Mouse (Mus musculus): ENCODE measurements around the gene Rita1. TPM values are rescaled to one million over a fixed set of nuclear protein-coding genes. Genes with fewer than 3 reads are reported as not detected.

Rita1 gene
- total and polyA plus RNA-seq, 2 experiments from 2014 or later, result 24.1 to 28.6 TPM

DNA sequence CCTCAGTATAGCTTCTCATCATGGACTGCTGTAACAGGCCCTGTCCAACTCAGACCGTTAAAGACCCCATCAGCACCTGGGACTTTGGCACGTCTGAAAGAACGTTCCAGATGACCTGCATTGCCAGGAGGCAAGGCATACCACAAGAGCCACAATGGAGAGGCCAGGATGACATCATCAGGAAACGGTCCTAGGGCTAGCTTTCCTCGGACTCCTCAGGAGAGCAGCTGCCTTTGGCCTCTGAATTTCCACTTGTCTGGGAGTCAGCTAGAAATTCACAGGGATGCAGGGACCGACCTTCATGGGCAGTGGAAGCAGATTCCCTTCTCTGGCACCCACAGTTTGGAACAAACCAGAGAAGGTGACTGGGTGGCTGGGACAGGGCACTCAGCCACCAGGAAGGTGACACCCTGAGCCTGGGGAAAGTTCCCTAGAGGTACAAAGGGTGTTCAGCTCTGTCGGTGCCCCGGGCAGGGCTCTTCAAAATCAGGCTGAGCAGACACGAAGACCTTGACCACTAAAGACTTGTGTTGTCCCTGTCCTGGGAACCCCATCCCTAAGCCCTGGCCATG is 45.6 kb downstream of the Rita1 start:
- H3K4me2 ChIP-seq (ENCODE audit: low read depth), result peak overlapping the region; percentile 21; the same call in 1 of the 2 replicates
- H3K36me3 ChIP-seq (ENCODE audit: insufficient read depth), result no peaks in the 10 kb centered on the region
- peak overlapping the region; percentile 77 for H3K27ac ChIP-seq (ENCODE audit: low read depth, low read length)
- 0 out of 2 replicates have a peak overlapping the region, but pooled peaks have one; percentile 23 for H3K9ac ChIP-seq
- no peaks in the 10 kb centered on the region for H3K9me3 ChIP-seq (ENCODE audit: low read length)
- no peak overlapping the region for H3K4me3 ChIP-seq (ENCODE audit: low read depth, low read length)
- no peaks in the 10 kb centered on the region for H3K27me3 ChIP-seq (ENCODE audit: insufficient read depth, low read length)
- TF ChIP-seq CTCF (IDR thresholded peaks at IDR 0.05; ENCODE audit: low read depth), result no peak
- peaks cover 29% of the 10 kb centered on the region for H3K4me1 ChIP-seq (ENCODE audit: insufficient read depth)
- DNase-seq (peak; percentile 22), ATAC-seq (no peak)
- 35% methylated on average over 9 of the region's 9 CpGs for WGBS

DNA sequence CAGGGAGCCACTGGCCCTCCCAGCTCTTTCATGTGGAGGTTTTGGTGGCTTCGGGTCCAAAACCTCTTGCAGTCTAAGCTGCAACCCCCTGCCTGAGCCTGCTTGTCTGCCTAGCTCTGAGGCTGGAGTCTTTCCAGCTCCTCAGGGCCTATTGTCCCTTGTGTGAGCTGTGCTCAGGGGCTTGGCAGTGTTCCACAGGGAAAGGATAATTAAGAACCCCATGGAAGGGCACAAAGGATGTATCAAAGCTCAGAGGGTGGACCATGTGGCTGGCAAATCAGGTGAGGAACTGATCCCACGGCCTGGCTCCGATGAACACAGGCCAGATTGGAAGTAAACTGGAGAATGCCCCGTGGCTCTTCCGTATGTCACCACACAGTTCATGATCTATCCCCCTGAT is 46.3 kb downstream of the Rita1 start:
- H3K36me3 ChIP-seq (ENCODE audit: insufficient read depth), result no peaks in the 10 kb centered on the region
- no peak for TF ChIP-seq CTCF (IDR thresholded peaks at IDR 0.05; ENCODE audit: low read depth)
- H3K9me3 ChIP-seq (ENCODE audit: low read length), result no peaks in the 10 kb centered on the region
- peaks cover 26% of the 10 kb centered on the region for H3K4me1 ChIP-seq (ENCODE audit: insufficient read depth)
- DNase-seq, result peak; percentile 84
- no peak overlapping the region for H3K9ac ChIP-seq
- H3K4me2 ChIP-seq (ENCODE audit: low read depth), result no peak overlapping the region
- H3K27ac ChIP-seq (ENCODE audit: low read depth, low read length), result peak overlapping the region; percentile 77
- H3K27me3 ChIP-seq (ENCODE audit: insufficient read depth, low read length), result no peaks in the 10 kb centered on the region
- no peak overlapping the region for H3K4me3 ChIP-seq (ENCODE audit: low read depth, low read length)
- WGBS, result 15% methylated on average over 5 of the region's 5 CpGs
- ATAC-seq, result peak; percentile 77

DNA sequence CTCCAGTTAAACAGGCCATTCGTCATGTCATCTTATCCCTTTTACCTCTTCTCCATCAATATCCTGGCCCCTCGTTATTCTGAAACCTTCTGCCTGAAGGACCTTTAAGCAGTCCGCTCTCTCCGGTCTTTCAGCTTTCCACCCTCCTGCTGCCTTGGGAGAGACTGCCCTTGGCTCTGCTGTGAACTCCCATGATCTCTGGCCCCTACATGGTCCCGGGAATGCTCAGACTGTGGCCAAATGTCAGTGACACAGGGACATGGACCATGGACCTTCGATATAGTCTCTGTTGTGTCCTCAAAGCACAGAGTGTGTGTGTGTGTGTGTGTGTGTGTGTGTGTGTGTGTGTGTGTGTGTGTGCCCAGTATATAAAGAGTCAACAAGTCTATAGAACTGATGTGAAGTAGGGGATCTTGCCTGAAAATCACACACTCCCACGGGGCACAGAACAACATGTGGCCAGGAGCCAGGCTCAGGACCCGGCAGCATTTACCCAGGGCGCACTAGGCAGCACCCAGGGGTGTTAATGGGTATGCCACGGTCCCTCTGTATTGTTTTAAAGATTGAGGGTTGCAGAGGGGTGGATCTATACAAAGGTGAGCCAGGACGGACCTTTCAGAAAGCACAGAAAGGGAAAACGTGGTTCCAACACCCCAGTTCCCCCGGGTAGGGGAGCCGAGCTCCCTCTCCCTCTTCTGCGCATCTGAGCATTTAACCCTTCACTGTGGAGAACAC is 47.1 kb downstream of the Rita1 start:
- Histone ChIP-seq H3K4me3 (ENCODE audit: low read depth, low read length) (no peak overlapping the region), H3K27me3 (ENCODE audit: insufficient read depth, low read length) (no peaks in the 10 kb centered on the region), H3K9ac (no peak overlapping the region), H3K4me2 (ENCODE audit: low read depth) (no peak overlapping the region), H3K4me1 (ENCODE audit: insufficient read depth) (peaks cover 23% of the 10 kb centered on the region), H3K27ac (ENCODE audit: low read depth, low read length) (peak overlapping the region; percentile 66), H3K36me3 (ENCODE audit: insufficient read depth) (no peaks in the 10 kb centered on the region), H3K9me3 (ENCODE audit: low read length) (no peaks in the 10 kb centered on the region)
- ATAC-seq, result 0 out of 2 replicates have a peak, but pooled peaks have one; percentile 18
- 19% methylated on average over 15 of the region's 15 CpGs for WGBS
- TF ChIP-seq CTCF (IDR thresholded peaks at IDR 0.05; ENCODE audit: low read depth), result no peak
- DNase-seq, result no peak

DNA sequence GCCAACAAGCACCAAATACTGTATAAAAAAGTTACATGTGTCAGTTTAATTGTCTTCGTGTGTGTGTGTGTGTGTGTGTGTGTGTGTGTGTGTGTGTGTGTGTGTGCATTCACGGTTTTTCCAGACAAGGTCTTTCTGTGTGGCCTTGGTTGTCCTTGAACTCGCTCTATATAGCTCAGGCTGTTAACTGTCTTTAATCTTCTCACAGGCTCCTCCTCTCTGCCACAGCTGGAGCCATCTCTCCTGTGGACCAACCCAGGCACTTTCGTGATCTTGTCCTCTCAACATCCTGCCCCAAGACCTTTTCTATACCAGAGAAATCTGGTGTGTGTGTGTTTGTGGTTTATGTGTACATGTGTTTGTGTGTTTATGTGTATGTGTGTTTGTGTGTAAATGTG is 48.5 kb downstream of the Rita1 start:
- H3K9ac ChIP-seq, result no peak overlapping the region
- no peak for DNase-seq
- no peak for ATAC-seq
- no peaks in the 10 kb centered on the region for H3K27me3 ChIP-seq (ENCODE audit: insufficient read depth, low read length)
- WGBS, result 50% methylated on average over 4 of the region's 4 CpGs
- H3K9me3 ChIP-seq (ENCODE audit: low read length), result no peaks in the 10 kb centered on the region
- no peak overlapping the region for H3K4me2 ChIP-seq (ENCODE audit: low read depth)
- H3K27ac ChIP-seq (ENCODE audit: low read depth, low read length), result no peak overlapping the region
- H3K4me1 ChIP-seq (ENCODE audit: insufficient read depth), result peaks cover 21% of the 10 kb centered on the region
- no peak overlapping the region for H3K4me3 ChIP-seq (ENCODE audit: low read depth, low read length)
- no peak for TF ChIP-seq CTCF (IDR thresholded peaks at IDR 0.05; ENCODE audit: low read depth)
- no peaks in the 10 kb centered on the region for H3K36me3 ChIP-seq (ENCODE audit: insufficient read depth)

DNA sequence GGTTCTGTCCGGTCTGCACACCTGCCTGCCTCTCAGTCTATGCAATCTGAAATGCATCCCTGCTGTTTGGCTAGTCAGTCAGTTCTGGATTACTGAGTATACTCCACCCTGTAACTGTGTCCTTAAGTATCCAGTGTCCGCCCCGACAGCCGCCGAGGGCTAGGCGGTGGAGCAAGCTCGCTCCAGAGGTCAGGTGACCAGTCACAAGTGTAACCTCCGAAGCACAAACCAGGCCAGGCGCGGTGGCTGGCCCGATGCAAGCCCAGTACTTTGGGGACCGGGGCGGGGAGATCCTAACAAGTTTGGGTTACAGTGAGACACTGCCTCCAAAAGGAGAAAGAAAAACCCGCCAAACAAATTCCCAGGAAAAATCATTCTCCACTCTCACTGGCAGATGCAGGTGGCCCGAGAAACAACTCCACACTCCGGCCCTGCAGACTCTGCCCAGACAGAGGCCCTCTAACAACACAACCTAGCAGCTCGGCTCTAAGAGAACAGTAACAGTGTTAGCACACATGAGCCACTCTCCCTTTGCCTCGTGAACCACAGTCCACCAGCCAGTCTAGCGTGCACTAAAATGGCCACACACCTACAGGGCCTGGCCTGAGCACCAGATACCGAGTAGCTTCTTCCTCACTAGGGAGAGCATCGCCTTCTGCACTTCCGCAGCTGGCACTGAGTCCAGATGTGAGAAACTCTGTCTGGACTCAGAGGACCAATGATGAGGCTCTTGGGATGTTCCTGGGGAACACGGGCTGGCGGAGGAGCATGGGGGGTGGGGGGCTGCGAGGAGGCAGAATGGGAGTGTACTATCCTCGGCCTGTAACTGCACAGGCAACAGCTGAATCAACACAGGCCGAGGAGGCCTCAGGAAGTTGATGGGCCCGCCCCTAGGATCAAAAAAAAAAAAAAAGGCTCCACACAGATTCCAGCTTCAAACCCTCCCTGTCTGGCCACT is 49.2 kb downstream of the Rita1 start:
- H3K4me1 ChIP-seq (ENCODE audit: insufficient read depth), result peaks cover 14% of the 10 kb centered on the region
- ATAC-seq, result no peak
- DNase-seq, result no peak
- no peak overlapping the region for H3K4me2 ChIP-seq (ENCODE audit: low read depth)
- no peaks in the 10 kb centered on the region for H3K27me3 ChIP-seq (ENCODE audit: insufficient read depth, low read length)
- TF ChIP-seq CTCF (IDR thresholded peaks at IDR 0.05; ENCODE audit: low read depth), result no peak
- 63% methylated on average over 28 of the region's 28 CpGs for WGBS
- H3K27ac ChIP-seq (ENCODE audit: low read depth, low read length), result no peak overlapping the region; the same call in 1 of the 2 replicates
- H3K9ac ChIP-seq, result no peak overlapping the region
- H3K4me3 ChIP-seq (ENCODE audit: low read depth, low read length), result no peak overlapping the region
- H3K9me3 ChIP-seq (ENCODE audit: low read length), result no peaks in the 10 kb centered on the region
- no peaks in the 10 kb centered on the region for H3K36me3 ChIP-seq (ENCODE audit: insufficient read depth)

DNA sequence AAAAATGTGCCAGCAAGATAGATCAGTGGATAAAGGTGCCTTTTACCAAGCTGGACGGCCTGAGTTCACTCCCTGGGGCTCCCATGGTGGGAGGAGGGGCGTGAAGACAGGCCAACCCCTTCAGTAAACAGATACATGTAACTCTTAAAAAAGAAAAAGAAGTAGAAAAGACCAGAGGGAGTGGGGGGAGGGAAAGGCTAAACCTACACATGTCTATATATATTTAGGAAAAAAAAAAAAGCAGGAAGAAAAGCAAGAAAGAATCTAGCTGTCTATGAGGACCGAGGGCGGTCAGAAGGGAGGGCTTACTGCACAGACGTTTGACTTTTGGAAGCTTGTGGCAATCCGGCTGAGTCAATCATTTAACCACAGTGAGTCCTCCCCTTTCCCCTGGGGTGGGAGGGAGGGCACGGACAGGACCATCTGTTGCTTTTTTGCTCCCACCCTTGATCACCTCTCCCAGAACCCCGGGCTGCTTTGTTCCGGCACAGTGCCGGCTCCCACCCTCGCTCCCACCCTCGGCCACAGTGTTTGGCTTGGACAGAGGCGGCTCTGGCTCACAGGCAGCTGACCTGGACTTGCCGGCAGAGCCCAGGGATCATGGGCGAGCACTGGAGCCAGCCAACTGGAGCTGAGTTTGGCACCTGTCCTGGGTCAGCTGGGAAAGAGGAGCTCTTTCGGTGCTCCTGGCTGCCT is 51.6 kb downstream of the Rita1 start:
- 20% methylated on average over 16 of the region's 16 CpGs for WGBS
- H3K27me3 ChIP-seq (ENCODE audit: insufficient read depth, low read length), result no peaks in the 10 kb centered on the region
- DNase-seq (no peak), ATAC-seq (peak; percentile 68)
- H3K4me3 ChIP-seq (ENCODE audit: low read depth, low read length), result no peak overlapping the region
- H3K9ac ChIP-seq, result no peak overlapping the region
- H3K4me2 ChIP-seq (ENCODE audit: low read depth), result no peak overlapping the region
- TF ChIP-seq CTCF (IDR thresholded peaks at IDR 0.05; ENCODE audit: low read depth), result no peak
- H3K36me3 ChIP-seq (ENCODE audit: insufficient read depth), result peaks cover 8% of the 10 kb centered on the region; the same call in 1 of the 2 replicates
- no peaks in the 10 kb centered on the region for H3K4me1 ChIP-seq (ENCODE audit: insufficient read depth)
- no peaks in the 10 kb centered on the region for H3K9me3 ChIP-seq (ENCODE audit: low read length)
- H3K27ac ChIP-seq (ENCODE audit: low read depth, low read length), result no peak overlapping the region; the same call in 1 of the 2 replicates

All from forebrain, postnatal 0 days (tissue).